Mouse (Mus musculus): ENCODE measurements at regions not wholly inside any gene's neighbourhood (a gene's known extent, or its start where the extent isn't known, plus 50 kb on each side); places are given as distances from the start of the nearest gene placed in this dataset.

GRCm38 (mm10) chr9:87524890-87525684 is 206.0 kb downstream of the Tbx18 start:
- TF ChIP-seq GATA1 (IDR thresholded peaks at IDR 0.05; ENCODE audit: borderline replicate concordance, low read length) (no peak), FLI1 (IDR thresholded peaks at IDR 0.05; ENCODE audit: low read length) (no peak)
